Mouse (Mus musculus): ENCODE results near the gene Sucnr1. TPM values are rescaled to one million over a fixed set of nuclear protein-coding genes. Genes with fewer than 3 reads are reported as not detected.

Sucnr1 gene
- polyA plus RNA-seq, 1 experiment, result 1.0 TPM

DNA sequence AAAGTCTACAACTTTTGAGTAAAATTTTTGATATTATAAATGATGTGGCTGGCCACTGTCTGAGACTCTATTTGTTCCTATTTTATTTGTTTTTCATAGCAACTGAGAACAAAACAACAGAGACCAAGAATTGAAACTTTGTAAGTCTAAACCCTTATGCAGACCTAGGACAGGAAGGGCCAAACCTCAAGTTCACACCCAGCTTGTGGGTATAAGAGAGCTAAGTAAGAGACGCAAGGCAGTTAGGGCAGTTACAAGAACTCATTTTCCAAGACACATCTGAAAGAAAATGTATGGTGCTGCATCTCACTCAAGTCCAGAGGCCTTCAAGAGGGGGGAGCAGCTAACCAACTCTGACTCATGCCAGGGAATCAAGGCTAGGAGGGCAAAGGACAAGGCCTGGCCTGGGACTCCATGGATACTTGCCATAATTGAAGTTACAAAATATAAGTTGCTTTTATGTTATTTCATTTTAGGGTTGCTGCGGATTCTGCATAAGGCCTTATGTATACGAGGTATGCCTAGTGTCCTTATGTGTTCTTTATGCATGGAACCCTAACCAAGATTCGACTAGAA lies 29.6 kb downstream of the Sucnr1 start:
- 81% methylated on average over 4 of the region's 4 CpGs for WGBS
- no peak for DNase-seq (ENCODE audit: low read depth, low spot score)

DNA sequence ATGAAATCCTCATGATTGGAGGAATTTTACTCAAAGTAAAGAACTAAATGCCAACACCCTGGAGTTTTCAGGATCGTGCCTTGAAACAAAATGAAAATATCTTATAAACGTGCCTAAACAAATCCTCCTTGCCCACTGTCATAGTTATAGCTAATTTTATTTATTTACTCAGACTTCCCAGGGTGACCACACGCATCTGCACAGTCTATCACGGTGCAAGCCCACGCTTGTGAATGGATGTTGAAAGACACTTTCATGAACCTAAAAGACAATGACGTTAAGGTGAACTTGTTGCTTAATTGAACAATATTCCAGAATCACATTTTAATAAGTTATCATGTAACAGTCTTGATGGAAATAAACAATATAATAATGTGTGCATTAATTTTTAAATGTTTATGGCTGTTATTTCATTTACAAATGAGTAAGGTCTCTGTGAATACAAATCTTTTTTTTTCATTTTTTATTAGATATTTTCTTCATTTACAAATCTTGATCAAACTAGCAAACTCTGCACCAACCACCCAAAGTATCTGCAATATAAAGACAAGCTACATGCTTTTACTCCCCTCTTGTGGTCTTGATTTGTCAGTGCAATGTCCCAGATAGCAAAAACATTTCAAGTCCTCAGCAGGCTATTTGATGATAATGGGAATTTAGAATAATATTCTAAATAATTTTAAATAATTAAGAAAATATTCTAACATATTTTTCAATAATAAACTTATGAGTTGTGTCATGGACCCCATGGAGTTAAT lies 30.4 kb downstream of the Sucnr1 start:
- 77% methylated on average over 6 of the region's 6 CpGs for WGBS
- no peak for DNase-seq (ENCODE audit: low read depth, low spot score)

DNA sequence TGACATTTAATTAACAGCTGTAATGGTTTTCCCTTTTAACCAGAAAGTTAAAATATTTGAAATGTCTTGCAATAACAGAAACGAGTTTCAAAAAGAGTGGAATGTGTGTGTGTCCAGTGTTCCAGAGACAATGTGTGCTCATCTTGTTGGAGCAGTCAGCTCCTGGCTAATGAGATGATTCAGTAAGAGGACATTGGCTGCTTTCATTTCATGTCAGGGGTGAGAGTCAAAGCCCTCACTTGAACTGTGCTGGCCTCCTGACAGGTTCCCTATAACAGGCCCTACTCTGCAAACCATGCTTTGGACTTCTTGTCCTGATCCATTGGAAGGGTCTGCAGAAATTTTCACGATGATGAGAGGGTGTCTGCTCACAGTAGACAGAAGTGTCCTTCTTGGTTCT lies 32.9 kb downstream of the Sucnr1 start:
- 60% methylated on average over 2 of the region's 2 CpGs for WGBS
- DNase-seq (ENCODE audit: low read depth, low spot score), result no peak

DNA sequence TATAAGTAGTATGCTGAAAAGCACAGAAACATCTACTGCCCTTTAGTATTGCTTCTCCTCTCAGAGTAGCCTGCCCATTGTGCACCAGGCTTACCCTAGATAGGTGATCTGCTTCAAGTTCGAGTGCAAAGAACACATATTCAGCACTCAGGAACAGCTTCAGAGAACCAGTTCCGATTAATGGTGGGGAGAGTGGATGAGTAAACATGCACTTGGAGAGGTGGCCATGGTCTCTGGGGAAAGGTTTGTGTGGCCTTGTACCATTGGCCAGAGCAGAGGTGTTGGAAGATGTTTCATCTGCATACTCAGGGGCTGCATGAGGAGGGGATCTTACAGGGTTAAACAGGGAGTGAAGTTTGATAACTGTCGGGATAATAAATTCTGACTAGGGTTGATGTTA lies 39.8 kb downstream of the Sucnr1 start:
- WGBS, result 68% methylated on average over 3 of the region's 3 CpGs
- no peak for DNase-seq (ENCODE audit: low read depth, low spot score)

DNA sequence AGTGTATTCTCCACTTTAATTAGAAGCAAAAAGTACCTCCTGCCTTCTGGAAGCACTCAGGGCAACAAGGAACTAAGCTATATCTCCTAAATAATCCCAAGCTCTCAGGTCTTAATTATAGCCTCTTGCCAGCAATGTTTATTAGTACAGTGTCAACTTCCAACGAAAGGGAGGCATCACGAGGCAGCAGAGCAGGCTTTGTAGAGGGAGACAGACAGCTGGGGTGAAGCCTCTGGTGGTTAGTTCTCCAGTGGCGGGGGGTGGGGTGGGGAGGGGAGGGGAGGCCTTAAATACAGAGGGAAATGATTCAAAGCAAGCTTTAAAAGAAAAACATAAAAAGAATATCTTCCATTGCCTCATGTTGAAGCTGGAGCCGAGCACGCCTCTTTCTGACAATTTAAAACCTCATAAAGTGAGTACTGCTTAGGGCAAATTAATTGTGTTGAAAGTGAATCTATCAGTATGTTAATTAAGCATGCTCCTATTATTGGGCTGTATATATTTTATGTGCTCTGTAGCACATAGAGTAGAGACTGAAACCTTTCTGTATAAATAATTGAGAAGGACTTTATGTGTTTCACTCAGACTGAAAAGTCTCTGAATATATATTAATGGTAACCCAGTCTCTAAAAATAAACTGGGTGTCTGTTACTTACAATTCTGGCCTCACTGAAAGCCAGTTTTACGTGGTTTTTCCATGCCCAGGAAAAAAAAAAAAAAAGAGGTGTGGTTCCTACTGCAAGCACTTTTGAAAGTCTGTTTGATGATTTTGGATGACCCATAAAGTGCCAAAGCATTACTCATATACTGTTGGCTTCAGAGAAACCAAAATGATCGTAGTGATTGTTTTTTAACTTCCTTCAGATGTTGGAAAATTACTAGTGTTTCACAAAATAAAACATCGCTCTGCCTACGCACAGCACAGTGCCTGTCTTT lies 42.5 kb downstream of the Sucnr1 start:
- no peak for DNase-seq (ENCODE audit: low read depth, low spot score)
- 22% methylated on average over 9 of the region's 9 CpGs for WGBS

DNA sequence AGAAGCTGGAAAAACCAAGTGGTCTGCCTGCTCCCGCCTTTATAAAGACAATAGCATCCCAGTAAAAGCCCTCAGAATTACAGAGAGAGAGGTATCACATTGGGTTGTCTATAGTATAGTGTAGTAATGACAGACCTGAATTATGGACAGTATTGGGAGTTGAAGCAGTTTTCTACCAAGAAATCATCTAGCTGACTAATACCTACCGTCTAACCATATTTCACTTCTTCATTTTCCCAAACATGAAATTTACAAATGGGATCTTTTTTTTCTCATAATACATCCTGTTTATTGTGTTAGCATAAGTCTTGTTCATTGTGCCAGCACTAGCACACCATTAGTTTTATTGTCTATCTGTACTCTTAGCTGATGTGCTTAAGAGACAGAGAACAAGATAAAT lies 44.9 kb downstream of the Sucnr1 start:
- DNase-seq (ENCODE audit: low read depth, low spot score), result no peak
- WGBS, result 86% methylated on average over 2 of the region's 2 CpGs

DNA sequence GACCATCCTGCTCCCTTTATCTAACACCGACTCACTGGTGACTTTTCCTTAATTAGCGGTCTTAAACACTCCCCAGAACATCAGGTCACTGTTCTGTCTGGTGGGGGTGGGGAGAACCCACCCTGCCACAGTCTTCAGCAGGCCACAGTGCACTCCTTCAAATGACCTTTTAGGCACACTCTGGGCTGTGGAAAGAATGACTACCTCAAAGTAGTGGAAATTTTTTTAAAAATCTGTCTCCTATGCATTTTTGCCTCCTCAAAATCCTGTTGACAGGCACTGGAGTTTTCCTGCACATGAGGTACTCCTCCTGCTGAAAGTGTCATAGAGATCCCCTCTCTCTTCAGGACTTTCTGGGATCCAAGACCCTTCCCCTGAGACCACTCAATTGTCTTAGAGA lies 46.6 kb downstream of the Sucnr1 start:
- no peak for DNase-seq (ENCODE audit: low read depth, low spot score)
- 90% methylated on average over 2 of the region's 2 CpGs for WGBS

DNA sequence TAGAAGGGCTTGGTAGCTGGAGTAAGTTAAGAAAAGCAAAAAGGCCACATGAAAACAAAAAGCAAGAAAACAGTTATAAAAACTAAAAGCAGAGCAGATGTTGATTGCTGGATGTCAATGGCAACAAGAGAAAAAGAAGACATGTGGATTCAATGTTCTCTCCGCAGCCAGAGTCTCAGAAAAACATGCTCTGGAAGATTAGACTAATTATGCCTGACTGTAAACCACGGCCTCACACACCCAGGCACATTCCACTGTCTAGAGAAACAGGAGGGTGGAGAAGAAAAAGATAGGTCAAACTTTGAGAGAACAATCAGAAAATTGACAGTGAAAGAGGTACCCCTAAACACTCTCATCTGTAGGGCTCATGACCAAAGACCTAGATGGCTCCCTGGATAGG lies 54.1 kb downstream of the Sucnr1 start:
- 38% methylated on average over 2 of the region's 2 CpGs for WGBS

More for the DNA sequence above, 54.1 kb downstream of the Sucnr1 start:
- DNase-seq (ENCODE audit: low read depth, low spot score), result no peak

Other genes with a start within 250 kb of the Sucnr1 start
- gene Gm8298, start 220.8 kb upstream of the Sucnr1 start, polyA plus RNA-seq (2012; rRNA removed), result not detected in 2 replicates
- gene C130079G13Rik, start 156.7 kb upstream of the Sucnr1 start, polyA plus RNA-seq (2012; rRNA removed), result not detected in 2 replicates
- not detected in 2 replicates for gene Aadacl2, start 75.1 kb upstream of the Sucnr1 start, polyA plus RNA-seq (2012; rRNA removed)
- 4.5 and 20.9 TPM in 2 replicates for gene Aadac, start 56.2 kb upstream of the Sucnr1 start, polyA plus RNA-seq (2012; rRNA removed)

Measured in large intestine, adult 2 months (tissue).